Mouse (Mus musculus): ENCODE measurements around the gene Pfdn6. TPM values are rescaled to one million over a fixed set of nuclear protein-coding genes. Genes with fewer than 3 reads are reported as not detected.

Pfdn6 gene
- polyA plus RNA-seq, 1 experiment, result 89.6 TPM

DNA sequence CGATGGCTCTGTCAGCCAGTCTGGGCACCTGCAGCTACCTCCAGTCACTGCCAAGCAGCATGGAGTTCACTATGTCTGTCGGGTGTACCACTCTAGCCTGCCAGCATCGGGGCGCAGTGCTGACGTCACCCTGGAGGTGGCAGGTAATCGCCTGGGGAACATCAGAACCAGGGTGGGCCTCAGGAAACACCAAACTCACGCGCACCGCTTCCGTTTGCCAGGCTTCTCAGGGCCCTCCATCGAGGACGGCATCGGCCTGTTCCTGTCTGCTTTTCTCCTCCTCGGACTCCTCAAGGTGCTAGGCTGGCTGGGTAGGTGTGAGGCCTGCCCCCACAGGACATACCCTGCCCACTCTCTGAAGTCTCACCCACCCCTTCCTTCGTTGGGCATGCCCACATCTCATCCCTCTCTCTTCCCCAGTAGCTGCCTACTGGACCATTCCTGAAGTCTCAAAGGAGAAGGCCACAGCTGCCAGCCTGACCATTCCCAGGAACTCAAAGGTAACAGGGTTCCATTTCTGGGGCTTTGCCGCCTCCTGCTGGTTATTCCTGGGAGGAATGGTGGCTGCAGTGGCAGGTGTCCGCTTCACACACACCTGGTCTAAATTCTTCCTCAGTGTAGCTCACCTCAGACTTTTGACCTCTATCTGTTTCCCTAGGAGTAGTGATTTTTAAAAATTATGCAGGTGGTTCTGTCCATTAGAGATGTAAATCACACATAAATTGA lies 13.8 kb downstream of the Pfdn6 start:
- H3K27ac ChIP-seq (ENCODE audit: control insufficient read depth, insufficient read depth, low read depth, low read length, poor library complexity), result no peak overlapping the region
- peak; percentile 17; the same call in 1 of the 2 replicates for TF ChIP-seq CTCF (IDR thresholded peaks at IDR 0.05; ENCODE audit: control insufficient read depth, insufficient read depth, low read length)
- TF ChIP-seq POLR2A (IDR thresholded peaks at IDR 0.05; ENCODE audit: borderline replicate concordance, control insufficient read depth, low read depth, low read length), result no peak
- 83% methylated on average over 17 of the region's 17 CpGs for WGBS
- no peaks in the 10 kb centered on the region; the same call in 1 of the 2 replicates for H3K4me1 ChIP-seq (ENCODE audit: control insufficient read depth, insufficient read depth, low read length)
- no peak overlapping the region for H3K4me3 ChIP-seq (replicated peaks; ENCODE audit: control insufficient read depth, low read depth, low read length)

DNA sequence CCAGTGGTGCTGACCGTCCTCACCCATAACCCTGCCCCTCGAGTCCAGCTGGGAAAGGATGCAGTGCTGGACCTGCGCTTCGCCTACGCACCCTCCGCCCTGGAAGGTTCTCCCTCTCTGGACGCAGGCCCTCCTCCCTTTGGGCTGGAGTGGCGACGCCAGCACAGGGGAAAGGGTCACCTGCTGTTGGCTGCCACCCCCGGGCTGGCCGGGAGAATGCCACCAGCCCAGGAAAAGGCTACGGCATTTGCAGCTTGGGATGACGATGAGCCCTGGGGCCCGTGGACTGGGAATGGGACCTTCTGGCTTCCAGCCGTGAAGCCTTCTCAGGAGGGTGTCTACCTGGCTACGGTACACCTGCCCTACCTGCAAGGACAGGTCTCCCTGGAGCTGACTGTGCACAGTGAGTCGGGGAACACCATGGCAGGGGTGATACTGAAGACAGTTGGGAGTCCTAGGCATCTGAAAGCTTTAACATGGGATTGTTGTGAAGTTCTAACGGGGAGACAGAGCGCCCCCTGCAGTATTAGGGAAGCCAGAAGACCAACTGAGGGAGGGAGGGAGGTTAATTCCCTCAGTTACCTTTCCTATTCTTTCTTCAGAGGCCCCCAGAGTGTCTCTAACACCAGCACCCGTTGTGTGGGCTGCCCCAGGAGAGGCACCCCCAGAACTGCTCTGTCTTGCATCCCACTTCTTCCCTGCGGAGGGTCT lies 14.6 kb downstream of the Pfdn6 start:
- WGBS, result 90% methylated on average over 21 of the region's 21 CpGs
- Histone ChIP-seq H3K4me3 (replicated peaks; ENCODE audit: control insufficient read depth, low read depth, low read length) (no peak overlapping the region), H3K4me1 (ENCODE audit: control insufficient read depth, insufficient read depth, low read length) (no peaks in the 10 kb centered on the region; the same call in 1 of the 2 replicates), H3K27ac (ENCODE audit: control insufficient read depth, insufficient read depth, low read depth, low read length, poor library complexity) (no peak overlapping the region)
- TF ChIP-seq POLR2A (IDR thresholded peaks at IDR 0.05; ENCODE audit: borderline replicate concordance, control insufficient read depth, low read depth, low read length), result no peak
- TF ChIP-seq CTCF (IDR thresholded peaks at IDR 0.05; ENCODE audit: control insufficient read depth, insufficient read depth, low read length), result no peak

GRCm38 (mm10) chr17:33924577-33925283 lies 15.4 kb downstream of the Pfdn6 start:
- no peak overlapping the region for H3K27ac ChIP-seq (ENCODE audit: control insufficient read depth, insufficient read depth, low read depth, low read length, poor library complexity)

DNA sequence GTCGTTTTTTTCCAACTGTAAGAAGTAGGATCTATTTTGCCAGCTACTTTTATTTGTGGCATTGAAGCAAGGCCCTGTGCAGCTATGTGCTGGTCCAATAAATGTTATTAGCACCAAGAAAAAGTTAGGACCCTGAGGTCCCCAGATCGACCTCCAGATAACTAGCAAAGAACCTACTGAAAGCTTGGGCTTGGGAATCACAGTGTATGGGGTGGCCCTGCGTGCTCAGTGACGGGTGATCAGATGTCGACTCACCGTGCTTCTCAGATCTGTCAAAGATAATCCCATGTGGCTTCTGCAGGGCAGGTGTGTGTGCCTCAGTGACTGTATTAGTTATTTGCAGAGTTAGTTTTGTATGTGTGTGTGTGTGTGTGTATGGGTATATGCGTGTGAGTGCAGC lies 18.8 kb downstream of the Pfdn6 start:
- 85% methylated on average over 7 of the region's 7 CpGs for WGBS
- TF ChIP-seq POLR2A (IDR thresholded peaks at IDR 0.05; ENCODE audit: borderline replicate concordance, control insufficient read depth, low read depth, low read length), result no peak
- TF ChIP-seq CTCF (IDR thresholded peaks at IDR 0.05; ENCODE audit: control insufficient read depth, insufficient read depth, low read length), result no peak
- peaks cover 4% of the 10 kb centered on the region; the same call in 1 of the 2 replicates for H3K4me1 ChIP-seq (ENCODE audit: control insufficient read depth, insufficient read depth, low read length)
- no peak overlapping the region for H3K4me3 ChIP-seq (replicated peaks; ENCODE audit: control insufficient read depth, low read depth, low read length)
- no peak overlapping the region for H3K27ac ChIP-seq (ENCODE audit: control insufficient read depth, insufficient read depth, low read depth, low read length, poor library complexity)

More at GRCm38 (mm10) chr17:33924577-33925283, 15.4 kb downstream of the Pfdn6 start:
- Histone ChIP-seq H3K4me3 (replicated peaks; ENCODE audit: control insufficient read depth, low read depth, low read length) (no peak overlapping the region), H3K4me1 (ENCODE audit: control insufficient read depth, insufficient read depth, low read length) (no peaks in the 10 kb centered on the region; the same call in 1 of the 2 replicates)
- 80% methylated on average over 10 of the region's 10 CpGs for WGBS
- TF ChIP-seq CTCF (IDR thresholded peaks at IDR 0.05; ENCODE audit: control insufficient read depth, insufficient read depth, low read length) (peak; percentile 46), POLR2A (IDR thresholded peaks at IDR 0.05; ENCODE audit: borderline replicate concordance, control insufficient read depth, low read depth, low read length) (no peak)

GRCm38 (mm10) chr17:33920282-33921097 lies 19.7 kb downstream of the Pfdn6 start:
- TF ChIP-seq CTCF (IDR thresholded peaks at IDR 0.05; ENCODE audit: control insufficient read depth, insufficient read depth, low read length) (peak; percentile 95), POLR2A (IDR thresholded peaks at IDR 0.05; ENCODE audit: borderline replicate concordance, control insufficient read depth, low read depth, low read length) (peak; percentile 24; the same call in 1 of the 2 replicates)
- Histone ChIP-seq H3K4me3 (replicated peaks; ENCODE audit: control insufficient read depth, low read depth, low read length) (peak overlapping the region; percentile 78), H3K27ac (ENCODE audit: control insufficient read depth, insufficient read depth, low read depth, low read length, poor library complexity) (peak overlapping the region; percentile 89), H3K4me1 (ENCODE audit: control insufficient read depth, insufficient read depth, low read length) (peaks cover 4% of the 10 kb centered on the region; the same call in 1 of the 2 replicates)
- WGBS, result under 1% methylated on average over 36 of the region's 36 CpGs

DNA sequence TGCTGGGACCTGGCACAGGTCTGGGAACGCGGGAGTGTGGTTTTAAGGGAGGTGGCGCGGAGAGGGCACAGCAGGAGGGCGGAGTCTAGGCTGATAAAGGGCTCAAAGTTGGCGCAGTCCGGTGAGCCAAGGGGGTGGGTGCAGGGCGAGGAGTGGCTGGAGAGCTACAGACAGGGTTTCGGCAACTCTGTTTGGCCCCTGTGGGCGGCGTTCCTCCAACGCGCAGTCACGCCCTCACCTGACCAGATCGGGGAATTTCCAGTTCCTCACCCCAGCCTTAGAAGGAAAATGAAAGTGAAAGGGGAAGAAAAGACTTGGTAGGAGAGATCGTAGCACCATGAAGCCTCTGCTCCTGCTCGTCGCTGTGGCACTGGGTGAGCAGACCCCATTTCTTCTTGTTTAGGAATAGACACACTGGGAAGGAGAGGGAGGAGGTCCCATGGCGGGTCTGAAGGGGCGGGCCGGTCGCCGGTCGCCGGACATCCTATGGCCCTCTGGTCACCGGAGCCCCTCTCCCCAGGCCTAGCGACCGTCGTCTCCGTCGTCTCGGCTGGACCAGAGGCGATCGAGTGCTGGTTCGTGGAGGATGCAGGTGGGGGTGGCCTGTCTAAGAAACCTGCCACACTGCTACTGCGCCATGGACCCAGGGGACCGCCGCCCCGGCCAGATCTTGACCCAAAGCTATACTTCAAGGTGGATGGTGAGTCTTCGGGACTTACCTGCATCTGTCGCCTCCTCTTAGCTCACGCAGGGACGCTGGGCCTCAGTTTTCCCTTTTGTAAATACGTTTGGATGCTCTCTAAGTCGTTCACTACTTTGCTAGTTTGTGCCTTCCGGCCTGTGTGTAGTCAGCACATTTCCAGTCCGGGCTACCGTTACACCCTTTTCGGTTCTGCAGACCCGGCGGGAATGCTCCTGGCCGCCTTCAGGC lies 20.5 kb downstream of the Pfdn6 start:
- under 1% methylated on average over 52 of the region's 52 CpGs for WGBS
- Histone ChIP-seq H3K27ac (ENCODE audit: control insufficient read depth, insufficient read depth, low read depth, low read length, poor library complexity) (peak overlapping the region; percentile 89), H3K4me3 (replicated peaks; ENCODE audit: control insufficient read depth, low read depth, low read length) (peak overlapping the region; percentile 78), H3K4me1 (ENCODE audit: control insufficient read depth, insufficient read depth, low read length) (peaks cover 6% of the 10 kb centered on the region)
- TF ChIP-seq POLR2A (IDR thresholded peaks at IDR 0.05; ENCODE audit: borderline replicate concordance, control insufficient read depth, low read depth, low read length) (peak; percentile 56; the same call in 1 of the 2 replicates), CTCF (IDR thresholded peaks at IDR 0.05; ENCODE audit: control insufficient read depth, insufficient read depth, low read length) (peak; percentile 37)
